Mouse (Mus musculus) left cerebral cortex, adult 8-10 months (tissue): ENCODE results near the gene Lce1d. TPM values are rescaled to one million over a fixed set of nuclear protein-coding genes. Genes with fewer than 3 reads are reported as not detected.
"Not testable (repeated sequence)": the region's sequence is repeated elsewhere in the genome, so short reads cannot be mapped to it uniquely, and the experiment has no call there.

Experiments
- DNase-seq, 2 experiments: peaks; one replicate each; pipeline ENCODE4 v3.0.0; 2022; ENCODE audit warnings: low spot score in 2 of 2
- total RNA-seq, 4 experiments: library from RNA; stranded (reverse); gene quantifications; 2 replicates each; pipeline ENCODE4 v1.2.4; 2022

Gene Lce1d
- not detected for total RNA-seq

GRCm38 (mm10) chr3:92687110-92687509 lies at the start of gene Lce1d:
Gene Lce1d (minus strand): TSS chr3:92687210.
- no peak for DNase-seq

GRCm38 (mm10) chr3:92722631-92723030 lies 35.6 kb upstream of the Lce1d start:
- DNase-seq: no peak

- no peak for DNase-seq
Measured at GRCm38 (mm10) chr3:92720250-92720649, 33.2 kb upstream of the Lce1d start, which contains the start of gene Lce1f. Gene Lce1f (minus strand): TSS chr3:92720350.

GRCm38 (mm10) chr3:92715122-92715521 lies 28.1 kb upstream of the Lce1d start:
- DNase-seq: no peak

- no peak for DNase-seq
Measured at GRCm38 (mm10) chr3:92708974-92709373, 22.0 kb upstream of the Lce1d start, which contains the start of gene Lce1e. Gene Lce1e (minus strand): TSS chr3:92709074.

- no peak for DNase-seq
Measured at GRCm38 (mm10) chr3:92694613-92695012, 7.6 kb upstream of the Lce1d start.

- no peak for DNase-seq
Measured at GRCm38 (mm10) chr3:92691688-92692087, 4.7 kb upstream of the Lce1d start.

GRCm38 (mm10) chr3:92689154-92689553 lies 2.1 kb upstream of the Lce1d start:
- DNase-seq: not testable (repeated sequence)

- no peak for DNase-seq
Measured at GRCm38 (mm10) chr3:92678947-92679346, 8.1 kb downstream of the Lce1d start, which contains the start of gene Lce1c. Gene Lce1c (plus strand): TSS chr3:92679247.

- no peak for DNase-seq
Measured at GRCm38 (mm10) chr3:92670215-92670614, 16.8 kb downstream of the Lce1d start, which contains the start of gene Lce1a2. Gene Lce1a2 (minus strand): TSS chr3:92670315.

GRCm38 (mm10) chr3:92656826-92657225 lies 30.2 kb downstream of the Lce1d start, which contains the start of gene Lce1b:
Gene Lce1b (minus strand): TSS chr3:92656926.
- no peak for DNase-seq

GRCm38 (mm10) chr3:92648207-92648606 lies 38.8 kb downstream of the Lce1d start, which contains the start of gene Lce1a1:
Gene Lce1a1 (minus strand): TSS chr3:92648307.
- DNase-seq: no peak

- no peak for DNase-seq
Measured at GRCm38 (mm10) chr3:92639854-92640253, 47.2 kb downstream of the Lce1d start.

GRCm38 (mm10) chr3:92638653-92638991 lies 48.4 kb downstream of the Lce1d start:
- DNase-seq: no peak

GRCm38 (mm10) chr3:92637745-92638652 lies 49.0 kb downstream of the Lce1d start:
- no peak for DNase-seq

Other genes starting within 250 kb of the Lce1d start
- gene Sprr1b, start 248.4 kb downstream of the Lce1d start, total RNA-seq: not detected
- gene Sprr3, start 228.5 kb downstream of the Lce1d start, total RNA-seq: not detected
- not detected for gene Sprr1a, start 201.3 kb downstream of the Lce1d start, total RNA-seq
- not detected for gene Sprr4, start 186.7 kb downstream of the Lce1d start, total RNA-seq
- gene 2310046K23Rik, start 152.7 kb downstream of the Lce1d start, total RNA-seq: not detected
- not detected for gene Ivl, start 113.5 kb downstream of the Lce1d start, total RNA-seq
- not detected for gene Smcp, start 98.2 kb downstream of the Lce1d start, total RNA-seq
- not detected for gene 2210017I01Rik, start 79.7 kb downstream of the Lce1d start, total RNA-seq
- not detected for gene Lce6a, start 65.5 kb downstream of the Lce1d start, total RNA-seq
- not detected for gene Lce1a1, start 38.9 kb downstream of the Lce1d start, total RNA-seq
- not detected for gene Lce1b, start 30.3 kb downstream of the Lce1d start, total RNA-seq
- gene Lce1a2, start 16.9 kb downstream of the Lce1d start, total RNA-seq: not detected
- not detected for gene Lce1c, start 8.0 kb downstream of the Lce1d start, total RNA-seq
- gene Lce1e, start 21.9 kb upstream of the Lce1d start, total RNA-seq: not detected
- not detected for gene Lce1f, start 33.1 kb upstream of the Lce1d start, total RNA-seq
- gene Gm38119, start 51.9 kb upstream of the Lce1d start, total RNA-seq: not detected
- not detected for gene Lce1g, start 65.1 kb upstream of the Lce1d start, total RNA-seq
- not detected for gene Lce1h, start 77.9 kb upstream of the Lce1d start, total RNA-seq
- gene Lce1i, start 91.7 kb upstream of the Lce1d start, total RNA-seq: not detected
- gene Lce1j, start 103.3 kb upstream of the Lce1d start, total RNA-seq: not detected
- gene Lce1k, start 120.7 kb upstream of the Lce1d start, total RNA-seq: not detected
- not detected for gene Kprp, start 140.0 kb upstream of the Lce1d start, total RNA-seq
- gene Lce1l, start 164.1 kb upstream of the Lce1d start, total RNA-seq: not detected
- gene 2310050C09Rik, start 183.0 kb upstream of the Lce1d start, total RNA-seq: not detected
- gene Lce3a, start 239.0 kb upstream of the Lce1d start, total RNA-seq: not detected
- not detected for gene Lce3b, start 245.8 kb upstream of the Lce1d start, total RNA-seq